Mouse (Mus musculus) G1E (cell line): ENCODE data around the gene Oaz3.

Source experiments
- CTCF ChIP-seq: IDR thresholded peaks from 2 replicates; pipeline ENCODE4 v1.5.1; 2012; ENCODE audit warnings: low read depth, low read length, inconsistent platforms, mixed read lengths
- GATA1 ChIP-seq: IDR thresholded peaks from 2 replicates; pipeline ENCODE4 v1.6.1; 2012; ENCODE audit warnings: borderline replicate concordance, low read length, inconsistent platforms, mixed read lengths
- GATA2 ChIP-seq: IDR thresholded peaks from 2 replicates; pipeline ENCODE4 v1.6.1; 2012; ENCODE audit warnings: low read depth, low read length, inconsistent platforms, borderline replicate concordance
- POLR2AphosphoS5 ChIP-seq: IDR thresholded peaks from 2 replicates; pipeline ENCODE4 v1.6.1; 2012; ENCODE audit warnings: low read depth, low read length, inconsistent platforms; ENCODE audit not compliant: insufficient replicate concordance
- TAL1 ChIP-seq: conservative IDR thresholded peaks from 2 replicates; pipeline ENCODE4 v1.6.1; 2012; ENCODE audit warnings: low read depth, low read length, inconsistent platforms, mixed read lengths

DNA sequence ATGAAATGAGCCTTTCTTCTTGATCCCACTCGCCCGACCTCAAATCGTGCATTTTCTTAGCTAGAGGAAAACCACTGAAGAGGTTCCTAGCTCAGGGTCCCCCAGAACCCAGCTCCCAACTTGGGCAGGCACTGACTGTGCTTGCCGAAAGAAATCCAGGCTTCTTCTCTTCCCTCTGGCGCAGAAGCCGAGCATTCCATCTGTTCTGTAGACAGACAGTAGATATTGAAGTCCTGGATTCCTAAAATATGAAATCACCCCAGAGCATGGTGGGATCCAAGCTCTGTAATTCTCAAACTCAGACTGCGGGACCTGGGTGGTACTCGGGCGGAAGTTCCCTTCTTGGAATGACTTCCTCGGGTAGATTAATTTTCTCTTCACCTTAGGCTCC is 29.4 kb upstream of the Oaz3 start:
- TF ChIP-seq GATA1, result no peak
- no peak for TF ChIP-seq TAL1
- TF ChIP-seq CTCF, result no peak
- TF ChIP-seq GATA2, result no peak
- no peak for TF ChIP-seq POLR2AphosphoS5
